Mouse (Mus musculus): ENCODE data around the gene Hhipl1.

GRCm38 (mm10) chr12:108317826-108318430 is 11.9 kb downstream of the Hhipl1 start:
- TF ChIP-seq CTCF (IDR thresholded peaks at IDR 0.05; ENCODE audit: control insufficient read depth, insufficient read depth, insufficient read length) (no peak), CEBPB (IDR thresholded peaks at IDR 0.05; ENCODE audit: low read depth) (no peak), MYOD1 (IDR thresholded peaks at IDR 0.05; ENCODE audit: control insufficient read depth, insufficient read length, low read depth) (no peak), USF1 (IDR thresholded peaks at IDR 0.05; ENCODE audit: low read depth) (no peak), FOSL1 (IDR thresholded peaks at IDR 0.05; ENCODE audit: insufficient read depth, low read length, poor library complexity, severe bottlenecking) (no peak), MAX (IDR thresholded peaks at IDR 0.05) (no peak), MYOG (IDR thresholded peaks at IDR 0.05; ENCODE audit: control insufficient read depth, extremely low read depth, insufficient read length) (no peak)
